Mouse (Mus musculus) layer of hippocampus, adult 18-20 months (tissue): Measurements from ENCODE around the gene Kif1c. TPM values are rescaled to one million over a fixed set of nuclear protein-coding genes. Genes with fewer than 3 reads are reported as not detected.

Experiments used
- microRNA-seq, 2 experiments: library from miRNA; unstranded; fragments of <30 nt; microRNA quantifications; one replicate each; pipeline ENCODE4 v1.2.0; 2021
- total RNA-seq, 2 experiments: library from RNA; stranded (reverse); gene quantifications; 2 replicates each; pipeline ENCODE4 v1.2.3; 2021

The Kif1c gene
- total RNA-seq, 2 experiments from 2014 or later, result 70.4 to 82.8 TPM

Small RNA genes lying within 50 kb of the gene (microRNA-seq; reads per million reads assigned to microRNA genes)
- gene Gm22760 (0 reads per million in 2 experiments), gene Mir6925 (0.39 to 0.99 reads per million in 2 experiments)

Other genes with a start within 250 kb of the Kif1c start
- gene Med11, start 248.6 kb upstream of the Kif1c start, total RNA-seq, result 10 to 100 TPM; 13.7 to 16.7 TPM
- under 1 TPM; 0.20 to 0.27 TPM for gene Zmynd15, start 241.1 kb upstream of the Kif1c start, total RNA-seq
- 1 to 10 TPM in 1 of 2 experiments, under 1 TPM in 1; 0.82 to 1.3 TPM for gene Cxcl16, start 240.6 kb upstream of the Kif1c start, total RNA-seq
- not detected for gene Tm4sf5, start 195.3 kb upstream of the Kif1c start, total RNA-seq
- not detected for gene Vmo1, start 185.9 kb upstream of the Kif1c start, total RNA-seq
- not detected for gene Gltpd2, start 181.4 kb upstream of the Kif1c start, total RNA-seq
- 100 to 1,000 TPM; 198 TPM for gene Psmb6, start 175.2 kb upstream of the Kif1c start, total RNA-seq
- gene Gm40193, start 167.6 kb upstream of the Kif1c start, total RNA-seq, result not detected
- gene Pld2, start 160.5 kb upstream of the Kif1c start, total RNA-seq, result 10 to 100 TPM; 16.7 to 17.8 TPM
- gene Mink1, start 137.7 kb upstream of the Kif1c start, total RNA-seq, result 100 to 1,000 TPM; 477 to 515 TPM
- gene 4930544D05Rik, start 84.7 kb upstream of the Kif1c start, total RNA-seq, result under 1 TPM; 0.58 to 0.77 TPM
- not detected for gene Chrne, start 81.3 kb upstream of the Kif1c start, total RNA-seq
- not detected for gene Gp1ba, start 61.4 kb upstream of the Kif1c start, total RNA-seq
- gene Rnf167, start 53.3 kb upstream of the Kif1c start, total RNA-seq, result 10 to 100 TPM; 88.7 to 91.8 TPM
- gene Slc25a11, start 53.1 kb upstream of the Kif1c start, total RNA-seq, result 100 to 1,000 TPM; 121 to 123 TPM
- 100 to 1,000 TPM; 326 to 341 TPM for gene Pfn1, start 45.9 kb upstream of the Kif1c start, total RNA-seq
- gene Eno3, start 43.3 kb upstream of the Kif1c start, total RNA-seq, result 1 to 10 TPM; 6.0 to 9.9 TPM
- 10 to 100 TPM; 50.5 to 51.9 TPM for gene Spag7, start 31.1 kb upstream of the Kif1c start, total RNA-seq
- 100 to 1,000 TPM; 330 to 389 TPM for gene Camta2, start 12.4 kb upstream of the Kif1c start, total RNA-seq
- 1 to 10 TPM; 3.7 to 4.3 TPM for gene Inca1, start 393 bp upstream of the Kif1c start, total RNA-seq
- 10 to 100 TPM; 22.5 to 24.6 TPM for gene Zfp3, start 63.7 kb downstream of the Kif1c start, total RNA-seq
- gene Scimp, start 112.0 kb downstream of the Kif1c start, total RNA-seq, result not detected
- 100 to 1,000 TPM; 128 to 130 TPM for gene Rabep1, start 144.2 kb downstream of the Kif1c start, total RNA-seq